Mouse (Mus musculus) kidney, adult 11 months (tissue): ENCODE results near the gene Vmn2r100.

Experiments
- DNase-seq: peaks from one replicate; pipeline ENCODE4 v3.0.0; 2022

Gene Vmn2r100

DNA sequence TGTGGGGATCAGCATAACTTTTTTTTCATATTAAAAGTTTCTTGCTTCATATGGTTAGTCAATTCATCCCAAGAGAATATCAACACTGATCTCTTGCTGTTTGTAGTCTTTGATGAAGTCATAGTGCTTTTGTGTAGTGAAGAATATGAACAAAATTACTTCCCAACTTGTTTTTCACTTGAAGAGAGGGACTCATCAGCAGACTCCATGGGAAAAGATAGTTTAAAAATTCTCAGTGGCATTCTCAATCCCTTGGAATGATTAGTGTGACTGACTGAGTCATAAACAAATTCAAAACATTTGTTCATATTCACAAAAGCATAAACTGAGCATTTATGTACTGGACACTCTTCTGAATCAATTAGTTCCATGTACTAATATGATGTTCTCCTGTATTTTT is at the start of gene Vmn2r100:
Gene Vmn2r100, plus strand, starts transcription at position 301 of the 400 bp plus-strand sequence.
- DNase-seq: no peak

DNA sequence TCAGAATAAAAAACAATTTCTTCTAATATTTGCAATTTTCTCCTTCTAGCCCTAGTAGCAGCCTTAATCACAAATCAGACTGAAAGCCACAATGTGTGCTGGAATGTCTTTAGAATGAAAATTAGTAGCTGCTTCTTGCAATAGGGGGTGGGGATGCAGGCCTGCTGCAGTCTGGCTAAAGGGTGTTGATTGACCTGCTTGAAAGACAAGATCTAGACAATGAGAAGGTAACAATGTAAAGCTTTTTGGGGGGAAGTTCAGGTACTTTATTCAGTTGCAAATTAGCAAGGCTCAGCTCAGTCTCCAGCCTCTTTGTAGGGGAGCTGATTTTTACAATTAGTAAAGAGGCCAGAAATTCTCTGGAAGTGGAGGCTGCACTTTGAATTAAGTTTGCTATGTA is 21.7 kb upstream of the Vmn2r100 start:
- DNase-seq: no peak

- DNase-seq: no peak
Observed at GRCm38 (mm10) chr17:19576927-19577326, 72.4 kb downstream of the Vmn2r100 start, which contains the start of gene Vmn2r101. Gene Vmn2r101 (plus strand): TSS chr17:19577227.
